Mouse (Mus musculus): ENCODE results near the gene Wnt6. TPM values are rescaled to one million over a fixed set of nuclear protein-coding genes. Genes with fewer than 3 reads are reported as not detected.

Wnt6 gene
- 4.4 TPM in 2 replicates for polyA plus RNA-seq (2014; fragmentation: Nextera tagmentation; extraction: Ambion mirVana)

DNA sequence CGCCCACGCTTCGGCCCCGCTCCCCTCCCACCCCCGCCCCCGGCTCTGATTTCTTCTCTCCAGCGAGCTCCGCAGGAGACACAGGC lies at the start of gene Wnt6:
Wnt6 (plus strand) TSS at position 48 of the 86 bp plus-strand sequence.
- H3K27me3 ChIP-seq (ENCODE audit: control insufficient read depth, insufficient read depth, low read length), result peaks cover 97% of the 10 kb centered on the region
- H3K4me1 ChIP-seq (replicated peaks; ENCODE audit: control insufficient read depth, insufficient read depth, low read length), result peaks cover 15% of the 10 kb centered on the region; the same call in 1 of the 2 replicates
- H3K4me3 ChIP-seq (replicated peaks; ENCODE audit: low read length), result peak within 1 kb of the TSS; percentile 42
- no peaks in the 10 kb centered on the region for H3K9me3 ChIP-seq (ENCODE audit: control insufficient read depth, low read length)
- DNase-seq (ENCODE audit: low spot score) (no peak), ATAC-seq (ENCODE audit: low FRiP score) (no peak)
- WGBS, result 0% methylated on average over 3 of the region's 8 CpGs
- peak within 1 kb of the TSS; percentile 44 for H3K9ac ChIP-seq
- no peaks in the 10 kb centered on the region for H3K36me3 ChIP-seq (replicated peaks; ENCODE audit: control insufficient read depth, insufficient read depth)
- H3K4me2 ChIP-seq (replicated peaks), result peak within 1 kb of the TSS; percentile 75
- no peak within 1 kb of the TSS for H3K27ac ChIP-seq

DNA sequence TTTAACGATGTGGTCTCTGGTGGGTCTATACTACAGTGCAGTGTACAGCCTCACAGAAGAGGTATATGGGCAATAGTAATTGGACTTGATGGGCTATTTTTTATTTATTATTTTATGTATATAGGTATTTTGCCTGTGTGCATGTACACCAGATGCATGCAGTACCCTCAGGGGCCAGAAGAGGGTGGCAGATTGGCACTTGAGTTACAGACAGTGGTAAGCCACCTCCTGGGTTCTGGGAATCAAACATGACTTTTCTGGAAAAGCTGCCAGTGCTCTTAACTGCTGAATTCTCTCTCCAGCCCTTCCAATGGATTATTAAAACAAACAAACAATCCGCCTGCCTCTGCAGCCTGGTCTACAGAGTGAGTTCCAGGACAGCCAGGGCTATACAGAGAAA lies 47.9 kb upstream of the Wnt6 start:
- no peak overlapping the region for H3K27ac ChIP-seq
- no peaks in the 10 kb centered on the region for H3K36me3 ChIP-seq (replicated peaks; ENCODE audit: control insufficient read depth, insufficient read depth)
- no peaks in the 10 kb centered on the region for H3K27me3 ChIP-seq (ENCODE audit: control insufficient read depth, insufficient read depth, low read length)
- ATAC-seq (ENCODE audit: low FRiP score), result no peak
- H3K9me3 ChIP-seq (ENCODE audit: control insufficient read depth, low read length), result no peaks in the 10 kb centered on the region
- H3K9ac ChIP-seq, result no peak overlapping the region
- H3K4me3 ChIP-seq (replicated peaks; ENCODE audit: low read length), result no peak overlapping the region
- no peak for DNase-seq (ENCODE audit: low spot score)
- H3K4me2 ChIP-seq (replicated peaks), result no peak overlapping the region
- H3K4me1 ChIP-seq (replicated peaks; ENCODE audit: control insufficient read depth, insufficient read depth, low read length), result no peaks in the 10 kb centered on the region
- 79% methylated on average over 2 of the region's 2 CpGs for WGBS

DNA sequence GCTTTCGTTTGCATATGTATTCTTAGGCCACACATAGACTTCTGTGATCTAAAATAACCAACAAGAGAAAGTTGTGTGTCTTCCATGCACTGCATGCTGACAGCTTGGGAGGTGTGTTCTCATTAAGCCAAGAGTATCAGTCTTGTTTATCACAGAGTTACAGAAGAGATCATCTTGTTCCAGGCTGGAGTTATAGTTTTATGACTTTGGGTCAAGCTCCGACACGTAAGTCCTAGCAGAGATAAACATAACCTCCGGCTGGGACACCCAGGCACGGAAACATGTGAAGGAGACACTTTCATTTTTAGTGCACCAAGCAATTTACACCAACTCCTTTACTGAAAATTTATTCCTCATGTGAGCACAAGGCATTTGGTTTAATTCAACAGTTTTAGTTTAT lies 45.6 kb upstream of the Wnt6 start:
- H3K9ac ChIP-seq, result no peak overlapping the region
- no peaks in the 10 kb centered on the region for H3K4me1 ChIP-seq (replicated peaks; ENCODE audit: control insufficient read depth, insufficient read depth, low read length)
- H3K9me3 ChIP-seq (ENCODE audit: control insufficient read depth, low read length), result no peaks in the 10 kb centered on the region
- no peaks in the 10 kb centered on the region for H3K36me3 ChIP-seq (replicated peaks; ENCODE audit: control insufficient read depth, insufficient read depth)
- H3K4me2 ChIP-seq (replicated peaks), result no peak overlapping the region
- 85% methylated on average over 5 of the region's 5 CpGs for WGBS
- no peak overlapping the region for H3K4me3 ChIP-seq (replicated peaks; ENCODE audit: low read length)
- no peak overlapping the region for H3K27ac ChIP-seq
- no peak for ATAC-seq (ENCODE audit: low FRiP score)
- DNase-seq (ENCODE audit: low spot score), result no peak
- H3K27me3 ChIP-seq (ENCODE audit: control insufficient read depth, insufficient read depth, low read length), result no peaks in the 10 kb centered on the region

DNA sequence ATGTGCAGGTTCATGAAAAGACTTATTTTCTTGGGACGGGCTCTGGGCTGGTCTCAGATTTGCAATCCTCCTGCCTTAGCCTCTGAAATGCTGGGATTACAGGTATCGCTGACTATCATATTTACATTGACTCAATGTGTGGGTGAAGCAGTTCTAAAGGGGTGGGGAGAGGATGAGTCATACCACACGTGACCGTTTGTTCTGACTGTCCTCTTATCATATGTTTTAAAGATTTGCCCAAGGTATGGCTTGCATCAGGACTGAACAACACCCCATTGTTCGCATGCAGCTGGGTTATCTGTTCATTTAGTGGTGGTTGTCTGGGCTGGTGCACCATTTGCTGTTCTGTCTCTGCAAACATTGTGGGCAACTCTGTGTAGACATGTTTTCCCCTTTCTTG lies 45.0 kb upstream of the Wnt6 start:
- DNase-seq (ENCODE audit: low spot score) (no peak), ATAC-seq (ENCODE audit: low FRiP score) (no peak)
- Histone ChIP-seq H3K36me3 (replicated peaks; ENCODE audit: control insufficient read depth, insufficient read depth) (no peaks in the 10 kb centered on the region), H3K4me3 (replicated peaks; ENCODE audit: low read length) (no peak overlapping the region), H3K4me2 (replicated peaks) (no peak overlapping the region), H3K9me3 (ENCODE audit: control insufficient read depth, low read length) (no peaks in the 10 kb centered on the region), H3K27ac (no peak overlapping the region), H3K4me1 (replicated peaks; ENCODE audit: control insufficient read depth, insufficient read depth, low read length) (no peaks in the 10 kb centered on the region), H3K9ac (no peak overlapping the region), H3K27me3 (ENCODE audit: control insufficient read depth, insufficient read depth, low read length) (no peaks in the 10 kb centered on the region)
- WGBS, result 90% methylated on average over 5 of the region's 5 CpGs

DNA sequence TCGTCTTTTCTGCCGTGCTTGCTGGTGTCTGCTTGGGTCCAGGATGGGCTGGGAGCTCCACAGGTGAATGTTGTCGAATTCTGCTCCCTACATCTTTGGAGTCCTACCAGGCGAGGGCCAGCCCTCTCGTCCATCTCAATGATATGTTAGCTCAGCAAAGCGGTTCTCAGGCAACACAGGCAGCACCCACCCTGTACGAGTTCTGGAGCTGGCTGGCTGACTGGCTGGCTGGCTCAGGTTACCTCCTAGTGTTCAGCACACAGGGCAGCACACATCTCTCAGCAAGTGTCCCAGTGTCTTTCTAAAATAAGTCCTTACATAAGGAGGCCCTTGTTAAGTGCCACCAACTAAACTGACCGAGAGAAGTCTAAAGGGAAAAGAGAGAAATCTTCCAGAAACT lies 43.2 kb upstream of the Wnt6 start:
- WGBS, result 84% methylated on average over 8 of the region's 8 CpGs
- Histone ChIP-seq H3K4me1 (replicated peaks; ENCODE audit: control insufficient read depth, insufficient read depth, low read length) (no peaks in the 10 kb centered on the region), H3K4me2 (replicated peaks) (no peak overlapping the region), H3K27me3 (ENCODE audit: control insufficient read depth, insufficient read depth, low read length) (no peaks in the 10 kb centered on the region), H3K9ac (no peak overlapping the region), H3K36me3 (replicated peaks; ENCODE audit: control insufficient read depth, insufficient read depth) (no peaks in the 10 kb centered on the region), H3K4me3 (replicated peaks; ENCODE audit: low read length) (no peak overlapping the region), H3K27ac (no peak overlapping the region), H3K9me3 (ENCODE audit: control insufficient read depth, low read length) (no peaks in the 10 kb centered on the region)
- no peak for DNase-seq (ENCODE audit: low spot score)
- ATAC-seq (ENCODE audit: low FRiP score), result no peak

DNA sequence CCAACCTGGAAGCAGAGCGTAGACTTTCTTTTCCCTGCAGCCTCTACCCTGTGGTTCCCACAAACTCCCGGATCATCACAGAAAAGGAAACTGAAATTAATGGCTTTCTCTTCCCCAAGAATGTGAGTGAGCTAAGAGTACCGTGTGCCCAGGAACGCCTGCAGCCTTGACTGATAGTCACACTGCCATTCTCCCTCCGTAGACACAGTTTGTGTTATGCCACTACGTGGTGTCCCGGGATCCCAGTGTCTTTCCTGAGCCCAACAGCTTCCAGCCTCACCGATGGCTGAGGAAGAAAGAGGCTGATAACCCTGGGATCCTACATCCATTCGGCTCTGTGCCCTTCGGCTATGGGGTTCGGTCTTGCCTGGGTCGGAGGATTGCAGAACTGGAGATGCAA lies 34.7 kb upstream of the Wnt6 start:
- Histone ChIP-seq H3K4me3 (replicated peaks; ENCODE audit: low read length) (no peak overlapping the region), H3K4me2 (replicated peaks) (no peak overlapping the region), H3K27me3 (ENCODE audit: control insufficient read depth, insufficient read depth, low read length) (no peaks in the 10 kb centered on the region), H3K9me3 (ENCODE audit: control insufficient read depth, low read length) (no peaks in the 10 kb centered on the region), H3K9ac (no peak overlapping the region), H3K36me3 (replicated peaks; ENCODE audit: control insufficient read depth, insufficient read depth) (no peaks in the 10 kb centered on the region), H3K4me1 (replicated peaks; ENCODE audit: control insufficient read depth, insufficient read depth, low read length) (no peaks in the 10 kb centered on the region), H3K27ac (no peak overlapping the region)
- ATAC-seq (ENCODE audit: low FRiP score) (no peak), DNase-seq (ENCODE audit: low spot score) (no peak)
- WGBS, result 91% methylated on average over 12 of the region's 12 CpGs

DNA sequence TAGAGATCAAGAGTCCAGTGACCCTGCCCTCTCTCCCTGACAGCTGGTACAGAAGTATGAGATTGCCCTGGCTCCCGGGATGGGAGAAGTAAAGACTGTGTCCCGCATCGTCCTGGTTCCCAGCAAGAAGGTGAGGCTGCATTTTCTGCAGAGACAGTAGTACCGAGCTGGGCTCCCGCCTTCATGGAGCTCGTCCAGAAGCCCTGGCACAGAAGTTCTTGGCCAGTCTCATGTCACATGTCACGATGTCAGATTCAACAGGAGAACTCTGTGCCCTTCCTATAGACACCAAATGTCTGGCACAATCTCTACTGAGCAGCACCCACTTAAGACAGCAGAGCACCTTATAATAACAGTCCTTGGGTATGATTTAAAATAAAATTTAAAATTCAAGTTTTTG lies 34.2 kb upstream of the Wnt6 start:
- Histone ChIP-seq H3K4me3 (replicated peaks; ENCODE audit: low read length) (no peak overlapping the region), H3K27ac (no peak overlapping the region), H3K27me3 (ENCODE audit: control insufficient read depth, insufficient read depth, low read length) (no peaks in the 10 kb centered on the region), H3K36me3 (replicated peaks; ENCODE audit: control insufficient read depth, insufficient read depth) (no peaks in the 10 kb centered on the region), H3K4me2 (replicated peaks) (no peak overlapping the region), H3K4me1 (replicated peaks; ENCODE audit: control insufficient read depth, insufficient read depth, low read length) (no peaks in the 10 kb centered on the region), H3K9me3 (ENCODE audit: control insufficient read depth, low read length) (no peaks in the 10 kb centered on the region), H3K9ac (no peak overlapping the region)
- no peak for DNase-seq (ENCODE audit: low spot score)
- ATAC-seq (ENCODE audit: low FRiP score), result no peak
- WGBS, result 91% methylated on average over 7 of the region's 7 CpGs

DNA sequence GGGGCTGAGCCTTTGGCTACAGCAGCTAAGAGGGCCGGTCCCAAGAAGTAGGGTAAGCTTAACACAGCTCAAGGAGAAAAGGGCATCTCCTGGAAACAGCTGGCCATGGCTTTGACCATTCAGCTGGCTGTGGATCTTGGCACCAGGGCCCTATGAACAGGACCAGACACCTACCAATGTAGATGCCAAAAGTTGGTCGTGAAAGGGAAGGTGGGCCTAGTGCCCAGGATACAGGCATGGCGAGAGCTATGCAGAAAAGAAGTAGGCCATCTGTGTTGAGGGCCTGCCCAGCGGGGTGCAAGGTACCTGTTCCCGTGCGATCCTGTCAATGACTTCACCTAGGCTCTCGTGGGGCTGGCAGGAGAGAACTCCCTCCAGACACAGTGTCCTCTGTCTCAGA lies 30.8 kb upstream of the Wnt6 start:
- no peak overlapping the region for H3K9ac ChIP-seq
- no peak overlapping the region for H3K27ac ChIP-seq
- no peak overlapping the region for H3K4me2 ChIP-seq (replicated peaks)
- no peaks in the 10 kb centered on the region for H3K27me3 ChIP-seq (ENCODE audit: control insufficient read depth, insufficient read depth, low read length)
- no peaks in the 10 kb centered on the region for H3K4me1 ChIP-seq (replicated peaks; ENCODE audit: control insufficient read depth, insufficient read depth, low read length)
- no peak for ATAC-seq (ENCODE audit: low FRiP score)
- H3K36me3 ChIP-seq (replicated peaks; ENCODE audit: control insufficient read depth, insufficient read depth), result no peaks in the 10 kb centered on the region
- no peak for DNase-seq (ENCODE audit: low spot score)
- H3K9me3 ChIP-seq (ENCODE audit: control insufficient read depth, low read length), result no peaks in the 10 kb centered on the region
- 78% methylated on average over 7 of the region's 7 CpGs for WGBS
- no peak overlapping the region for H3K4me3 ChIP-seq (replicated peaks; ENCODE audit: low read length)

DNA sequence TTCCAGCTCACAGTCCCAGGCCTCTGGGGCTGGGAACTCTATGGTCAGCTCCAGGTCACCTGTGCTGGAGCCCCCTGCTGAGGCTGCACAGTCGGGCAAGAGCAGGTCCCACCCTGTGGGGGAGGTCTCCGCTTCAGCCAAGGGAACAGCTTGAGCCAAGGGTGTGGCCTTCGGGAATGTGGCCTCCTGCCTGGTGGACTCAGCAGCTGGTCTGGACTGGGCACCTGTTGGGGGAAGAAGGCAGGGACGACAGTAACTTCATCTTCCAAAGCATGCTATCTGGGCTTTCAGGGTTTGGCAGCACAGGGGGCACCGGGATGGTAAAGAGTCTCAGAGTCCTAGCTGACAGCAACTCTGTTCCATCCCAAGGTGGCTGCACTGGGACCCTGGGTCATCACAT lies 24.4 kb upstream of the Wnt6 start:
- H3K36me3 ChIP-seq (replicated peaks; ENCODE audit: control insufficient read depth, insufficient read depth), result no peaks in the 10 kb centered on the region
- DNase-seq (ENCODE audit: low spot score) (no peak), ATAC-seq (ENCODE audit: low FRiP score) (no peak)
- H3K27ac ChIP-seq, result no peak overlapping the region
- WGBS, result 73% methylated on average over 5 of the region's 5 CpGs
- H3K4me3 ChIP-seq (replicated peaks; ENCODE audit: low read length), result no peak overlapping the region
- H3K4me1 ChIP-seq (replicated peaks; ENCODE audit: control insufficient read depth, insufficient read depth, low read length), result no peaks in the 10 kb centered on the region
- no peaks in the 10 kb centered on the region for H3K9me3 ChIP-seq (ENCODE audit: control insufficient read depth, low read length)
- H3K27me3 ChIP-seq (ENCODE audit: control insufficient read depth, insufficient read depth, low read length), result 0 out of 2 replicates have a peak, but pooled peaks cover 6% of the 10 kb centered on the region
- H3K9ac ChIP-seq, result no peak overlapping the region
- H3K4me2 ChIP-seq (replicated peaks), result no peak overlapping the region

DNA sequence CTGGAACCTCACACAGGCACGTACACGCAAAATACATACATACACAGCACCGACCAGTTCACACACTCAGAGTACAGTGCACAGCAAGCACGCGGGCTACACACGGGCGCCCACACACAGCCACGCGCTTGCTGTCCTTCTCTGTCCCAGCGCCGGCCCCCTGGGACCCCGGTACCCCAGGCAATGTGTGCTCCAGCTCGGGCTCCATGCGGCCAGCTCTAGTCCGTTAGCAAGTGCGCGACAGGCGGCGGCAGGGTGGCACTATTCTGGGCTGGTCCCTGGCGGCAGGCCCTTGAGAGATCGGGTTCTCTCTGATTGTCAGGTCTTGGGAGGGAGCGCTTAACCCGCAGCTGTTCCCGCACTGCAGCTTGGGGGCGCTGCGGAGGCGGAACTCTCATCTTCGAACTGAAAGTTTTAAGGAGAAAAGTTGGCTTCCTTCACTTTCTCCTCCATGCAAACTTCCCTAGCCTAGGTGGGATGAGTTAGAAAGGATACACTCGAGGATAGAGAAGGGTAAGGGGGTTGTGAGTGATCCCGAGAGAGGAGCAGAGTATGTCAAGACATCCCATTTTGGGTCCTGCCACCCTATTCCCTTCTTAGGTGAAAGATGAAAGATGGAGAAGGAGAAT lies 22.9 kb upstream of the Wnt6 start, which contains the start of gene Prkag3:
Prkag3 (minus strand) TSS at position 579 of the 629 bp plus-strand sequence.
- Histone ChIP-seq H3K4me2 (replicated peaks) (peak within 1 kb of the TSS; percentile 28), H3K27ac (no peak within 1 kb of the TSS), H3K4me1 (replicated peaks; ENCODE audit: control insufficient read depth, insufficient read depth, low read length) (no peaks in the 10 kb centered on the region), H3K9me3 (ENCODE audit: control insufficient read depth, low read length) (no peaks in the 10 kb centered on the region), H3K27me3 (ENCODE audit: control insufficient read depth, insufficient read depth, low read length) (0 out of 2 replicates have a peak, but pooled peaks cover 6% of the 10 kb centered on the region), H3K9ac (no peak within 1 kb of the TSS), H3K4me3 (replicated peaks; ENCODE audit: low read length) (no peak within 1 kb of the TSS), H3K36me3 (replicated peaks; ENCODE audit: control insufficient read depth, insufficient read depth) (no peaks in the 10 kb centered on the region)
- no peak for ATAC-seq (ENCODE audit: low FRiP score)
- no peak for DNase-seq (ENCODE audit: low spot score)
- 9% methylated on average over 30 of the region's 30 CpGs for WGBS

Measured in hindbrain, embryonic 14.5 days (tissue).